Mouse (Mus musculus) liver, embryonic 11.5 days (tissue): ENCODE measurements around the gene Fkbp11. TPM values are rescaled to one million over a fixed set of nuclear protein-coding genes. Genes with fewer than 3 reads are reported as not detected.

ENCODE experiments used
- ATAC-seq: fragments of 200-750 bp; cut with Nextera tagmentation; replicated peaks from 2 replicates; pipeline ENCODE4 v1.8.0; 2017; ENCODE audit warnings: moderate number of reproducible peaks, mild to moderate bottlenecking, moderate TSS enrichment, moderate library complexity; ENCODE audit not compliant: low FRiP score
- DNase-seq: peaks from one replicate; pipeline ENCODE4 v3.0.0-alpha.2; 2017; ENCODE audit warnings: low spot score
- H3K27ac ChIP-seq: fragments of 300-500 bp; sonication (generic); 2 replicates; pipeline ENCODE4 v1.5.1; 2014; ENCODE audit warnings: mild to moderate bottlenecking, low read depth, low read length, control low read depth
- H3K27me3 ChIP-seq: fragments of 300-500 bp; sonication (generic); replicated peaks from 2 replicates; pipeline ENCODE4 v1.6.1; 2014; ENCODE audit warnings: low read length, mixed read lengths; ENCODE audit not compliant: control insufficient read depth, insufficient read depth
- H3K36me3 ChIP-seq: fragments of 300-500 bp; sonication (generic); 2 replicates; pipeline ENCODE4 v1.6.1; 2014; ENCODE audit warnings: mild to moderate bottlenecking, low read length, moderate library complexity, mixed read lengths; ENCODE audit not compliant: control insufficient read depth, insufficient read depth
- H3K4me1 ChIP-seq: fragments of 300-500 bp; sonication (generic); replicated peaks from 2 replicates; pipeline ENCODE4 v1.6.1; 2014; ENCODE audit warnings: low read length, mixed read lengths; ENCODE audit not compliant: control insufficient read depth, insufficient read depth
- H3K4me2 ChIP-seq: fragments of 300-500 bp; sonication (generic); 2 replicates; pipeline ENCODE4 v1.6.1; 2014; ENCODE audit warnings: mild to moderate bottlenecking, control low read depth, moderate library complexity
- H3K4me3 ChIP-seq: fragments of 300-500 bp; sonication (generic); 2 replicates; pipeline ENCODE4 v1.5.1; 2014; ENCODE audit warnings: low read depth, low read length, control low read depth
- H3K9ac ChIP-seq: fragments of 300-500 bp; sonication (generic); 2 replicates; pipeline ENCODE4 v1.6.1; 2014; ENCODE audit warnings: low read depth, low read length, control low read depth
- H3K9me3 ChIP-seq: fragments of 300-500 bp; sonication (generic); 2 replicates; pipeline ENCODE4 v1.6.1; 2016; ENCODE audit warnings: low read length, inconsistent platforms, mixed read lengths; ENCODE audit not compliant: control insufficient read depth
- WGBS: fragments of 180-500 bp; shearing (Covaris S2); extraction: QIAGEN DNeasy Blood & Tissue Kit; methylation state at CpG from one replicate; pipeline ENCODE4 v1.1.7; 2014; 5-methylcytosine and 5-hydroxymethylcytosine counted together
- polyA plus RNA-seq: library from polyadenylated mRNA; unstranded; fragments of >200 nt; fragmentation: Nextera tagmentation; extraction: Ambion mirVana; gene quantifications from 2 replicates; pipeline ENCODE4 v1.2.1, GENCODE M21; 2014

Gene Fkbp11
- polyA plus RNA-seq, 1 experiment from 2014 or later = 105 TPM

- H3K27me3 ChIP-seq = peaks cover 48% of the 10 kb centered on the region
- peak; percentile 87 for DNase-seq
- no peaks in the 10 kb centered on the region for H3K36me3 ChIP-seq
- 7% methylated on average over 40 of the region's 40 CpGs for WGBS
- no peak overlapping the region for H3K27ac ChIP-seq
- H3K9me3 ChIP-seq = no peaks in the 10 kb centered on the region
- no peak overlapping the region for H3K9ac ChIP-seq
- H3K4me1 ChIP-seq = peaks cover 11% of the 10 kb centered on the region; the same call in 1 of the 2 replicates
- peak; percentile 64 for ATAC-seq
- H3K4me3 ChIP-seq = peak overlapping the region; percentile 29
- H3K4me2 ChIP-seq = peak overlapping the region; percentile 59
Measured at GRCm38 (mm10) chr15:98699190-98700105, 28.6 kb downstream of the Fkbp11 start.

- Histone ChIP-seq H3K4me1 (peaks cover 11% of the 10 kb centered on the region; the same call in 1 of the 2 replicates), H3K36me3 (no peaks in the 10 kb centered on the region), H3K9ac (no peak overlapping the region), H3K4me3 (no peak overlapping the region), H3K4me2 (no peak overlapping the region), H3K27me3 (peaks cover 28% of the 10 kb centered on the region), H3K27ac (no peak overlapping the region), H3K9me3 (no peaks in the 10 kb centered on the region)
- 33% methylated on average over 8 of the region's 8 CpGs for WGBS
- ATAC-seq (no peak), DNase-seq (no peak)
Measured at GRCm38 (mm10) chr15:98696216-98696615, 31.8 kb downstream of the Fkbp11 start.

- DNase-seq = no peak
- no peak overlapping the region for H3K4me3 ChIP-seq
- no peak overlapping the region for H3K9ac ChIP-seq
- no peak overlapping the region for H3K27ac ChIP-seq
- peaks cover 23% of the 10 kb centered on the region for H3K27me3 ChIP-seq
- no peak for ATAC-seq
- WGBS = 44% methylated on average over 9 of the region's 9 CpGs
- no peaks in the 10 kb centered on the region for H3K9me3 ChIP-seq
- H3K4me1 ChIP-seq = peaks cover 11% of the 10 kb centered on the region; the same call in 1 of the 2 replicates
- no peaks in the 10 kb centered on the region for H3K36me3 ChIP-seq
- H3K4me2 ChIP-seq = no peak overlapping the region
Measured at GRCm38 (mm10) chr15:98695726-98696125, 32.3 kb downstream of the Fkbp11 start.

GRCm38 (mm10) chr15:98692171-98692715 lies 35.8 kb downstream of the Fkbp11 start:
- H3K36me3 ChIP-seq = no peaks in the 10 kb centered on the region
- DNase-seq = no peak
- H3K4me3 ChIP-seq = no peak overlapping the region
- no peak overlapping the region for H3K27ac ChIP-seq
- H3K4me2 ChIP-seq = no peak overlapping the region
- no peak for ATAC-seq
- H3K9me3 ChIP-seq = no peaks in the 10 kb centered on the region
- 35% methylated on average over 11 of the region's 11 CpGs for WGBS
- peaks cover 4% of the 10 kb centered on the region; the same call in 1 of the 2 replicates for H3K4me1 ChIP-seq
- peaks cover 5% of the 10 kb centered on the region; the same call in 1 of the 2 replicates for H3K27me3 ChIP-seq
- H3K9ac ChIP-seq = no peak overlapping the region

GRCm38 (mm10) chr15:98691486-98692147 lies 36.4 kb downstream of the Fkbp11 start:
- peaks cover 4% of the 10 kb centered on the region; the same call in 1 of the 2 replicates for H3K4me1 ChIP-seq
- no peak overlapping the region for H3K9ac ChIP-seq
- H3K9me3 ChIP-seq = no peaks in the 10 kb centered on the region
- no peak overlapping the region for H3K4me2 ChIP-seq
- H3K27ac ChIP-seq = no peak overlapping the region
- H3K4me3 ChIP-seq = no peak overlapping the region
- peaks cover 5% of the 10 kb centered on the region; the same call in 1 of the 2 replicates for H3K27me3 ChIP-seq
- DNase-seq = no peak
- WGBS = 67% methylated on average over 7 of the region's 7 CpGs
- no peaks in the 10 kb centered on the region for H3K36me3 ChIP-seq
- ATAC-seq = no peak

GRCm38 (mm10) chr15:98689682-98690081 lies 38.3 kb downstream of the Fkbp11 start:
- Histone ChIP-seq H3K9ac (no peak overlapping the region), H3K4me3 (no peak overlapping the region), H3K27me3 (no peaks in the 10 kb centered on the region; the same call in 1 of the 2 replicates), H3K9me3 (no peaks in the 10 kb centered on the region), H3K4me1 (no peaks in the 10 kb centered on the region), H3K36me3 (no peaks in the 10 kb centered on the region), H3K27ac (no peak overlapping the region), H3K4me2 (no peak overlapping the region)
- no peak for ATAC-seq
- 75% methylated on average over 2 of the region's 2 CpGs for WGBS
- DNase-seq = no peak

GRCm38 (mm10) chr15:98685926-98686325 lies 42.1 kb downstream of the Fkbp11 start:
- H3K4me1 ChIP-seq = no peaks in the 10 kb centered on the region
- no peaks in the 10 kb centered on the region for H3K36me3 ChIP-seq
- no peak overlapping the region for H3K4me3 ChIP-seq
- no peak overlapping the region for H3K9ac ChIP-seq
- DNase-seq (no peak), ATAC-seq (no peak)
- no peaks in the 10 kb centered on the region for H3K9me3 ChIP-seq
- H3K4me2 ChIP-seq = no peak overlapping the region
- 62% methylated on average over 3 of the region's 3 CpGs for WGBS
- no peak overlapping the region for H3K27ac ChIP-seq
- H3K27me3 ChIP-seq = peaks cover 3% of the 10 kb centered on the region

- H3K4me2 ChIP-seq = no peak overlapping the region
- ATAC-seq (no peak), DNase-seq (no peak)
- no peak overlapping the region for H3K27ac ChIP-seq
- no peak overlapping the region for H3K4me3 ChIP-seq
- H3K27me3 ChIP-seq = peaks cover 4% of the 10 kb centered on the region
- no peaks in the 10 kb centered on the region for H3K9me3 ChIP-seq
- H3K9ac ChIP-seq = no peak overlapping the region
- no peaks in the 10 kb centered on the region for H3K4me1 ChIP-seq
- WGBS = 61% methylated on average over 1 of the region's 1 CpGs
- no peaks in the 10 kb centered on the region for H3K36me3 ChIP-seq
Measured at GRCm38 (mm10) chr15:98683746-98684145, 44.3 kb downstream of the Fkbp11 start.
